Mouse (Mus musculus) kidney, embryonic 15.5 days (tissue): Measurements from ENCODE around the gene Rgs9bp. TPM values are rescaled to one million over a fixed set of nuclear protein-coding genes. Genes with fewer than 3 reads are reported as not detected.
A peak's percentile ranks its signal among the peaks of the same experiment; 100 is the strongest.

Source experiments
- ATAC-seq: fragments of 200-750 bp; cut with Nextera tagmentation; replicated peaks from 2 replicates; pipeline ENCODE4 v1.8.0; 2017; ENCODE audit warnings: moderate TSS enrichment; ENCODE audit not compliant: low FRiP score
- H3K27ac ChIP-seq: fragments of 300-500 bp; sonication (generic); 2 replicates; pipeline ENCODE4 v1.5.1; 2015; ENCODE audit warnings: mild to moderate bottlenecking, inconsistent platforms
- H3K27me3 ChIP-seq: fragments of 300-500 bp; sonication (generic); 2 replicates; pipeline ENCODE4 v1.6.1; 2015; ENCODE audit warnings: inconsistent platforms
- H3K36me3 ChIP-seq: fragments of 300-500 bp; sonication (generic); 2 replicates; pipeline ENCODE4 v1.6.1; 2015; ENCODE audit warnings: inconsistent platforms
- H3K4me1 ChIP-seq: fragments of 300-500 bp; sonication (generic); 2 replicates; pipeline ENCODE4 v1.6.1; 2015; ENCODE audit warnings: inconsistent platforms
- H3K4me2 ChIP-seq: fragments of 300-500 bp; sonication (generic); 2 replicates; pipeline ENCODE4 v1.6.1; 2015; ENCODE audit warnings: moderate library complexity, mild to moderate bottlenecking, inconsistent platforms
- H3K4me3 ChIP-seq: fragments of 300-500 bp; sonication (generic); replicated peaks from 2 replicates; pipeline ENCODE4 v1.5.1; 2015; ENCODE audit warnings: mild to moderate bottlenecking, inconsistent platforms
- H3K9ac ChIP-seq: fragments of 300-500 bp; sonication (generic); 2 replicates; pipeline ENCODE4 v1.6.1; 2015; ENCODE audit warnings: mild to moderate bottlenecking, inconsistent platforms
- H3K9me3 ChIP-seq: fragments of 300-500 bp; sonication (generic); replicated peaks from 2 replicates; pipeline ENCODE4 v1.6.1; 2016; ENCODE audit warnings: inconsistent platforms
- WGBS: fragments of 180-500 bp; shearing (Covaris S2); methylation state at CpG from one replicate; pipeline ENCODE4 v1.1.7; 2015; ENCODE audit warnings: mixed read lengths; 5-methylcytosine and 5-hydroxymethylcytosine counted together
- polyA plus RNA-seq: library from polyadenylated mRNA; unstranded; fragments of >200 nt; fragmentation: Nextera tagmentation; extraction: Ambion mirVana; gene quantifications from 2 replicates; pipeline ENCODE4 v1.2.1, GENCODE M21; 2015

The Rgs9bp gene
- 0.23 TPM in 2 replicates for polyA plus RNA-seq

- peaks cover 27% of the 10 kb centered on the region for H3K4me1 ChIP-seq
- WGBS: under 1% methylated on average over 45 of the region's 45 CpGs
- peak; percentile 87 for ATAC-seq
These were observed at the start of gene Rgs9bp for GRCm38 (mm10) chr7:35585191-35586054. TSS of gene Rgs9bp (minus strand) at chr7:35585582.

GRCm38 (mm10) chr7:35628496-35628895 lies 43.1 kb upstream of the Rgs9bp start:
- 77% methylated on average over 5 of the region's 5 CpGs for WGBS
- ATAC-seq: no peak
- H3K36me3 ChIP-seq: peaks cover 82% of the 10 kb centered on the region

More at GRCm38 (mm10) chr7:35585191-35586054, at the start of gene Rgs9bp:
- no peaks in the 10 kb centered on the region for H3K9me3 ChIP-seq
- H3K4me3 ChIP-seq: peak within 1 kb of the TSS; percentile 92
- peak within 1 kb of the TSS; percentile 92 for H3K4me2 ChIP-seq
- H3K27me3 ChIP-seq: peaks cover 46% of the 10 kb centered on the region
- H3K27ac ChIP-seq: peak within 1 kb of the TSS; percentile 90
- peak within 1 kb of the TSS; percentile 84 for H3K9ac ChIP-seq
- H3K36me3 ChIP-seq: no peaks in the 10 kb centered on the region

GRCm38 (mm10) chr7:35627371-35627770 lies 42.0 kb upstream of the Rgs9bp start:
- no peak overlapping the region for H3K4me3 ChIP-seq
- no peak overlapping the region for H3K4me2 ChIP-seq
- H3K4me1 ChIP-seq: no peaks in the 10 kb centered on the region
- H3K9ac ChIP-seq: no peak overlapping the region
- H3K9me3 ChIP-seq: no peaks in the 10 kb centered on the region
- H3K27ac ChIP-seq: no peak overlapping the region
- H3K36me3 ChIP-seq: peaks cover 84% of the 10 kb centered on the region
- H3K27me3 ChIP-seq: no peaks in the 10 kb centered on the region
- 84% methylated on average over 10 of the region's 10 CpGs for WGBS
- ATAC-seq: no peak

More at GRCm38 (mm10) chr7:35628496-35628895, 43.1 kb upstream of the Rgs9bp start:
- H3K4me2 ChIP-seq: no peak overlapping the region
- no peak overlapping the region for H3K4me3 ChIP-seq
- no peaks in the 10 kb centered on the region for H3K9me3 ChIP-seq
- H3K9ac ChIP-seq: no peak overlapping the region
- no peak overlapping the region for H3K27ac ChIP-seq
- H3K4me1 ChIP-seq: no peaks in the 10 kb centered on the region
- H3K27me3 ChIP-seq: no peaks in the 10 kb centered on the region

DNA sequence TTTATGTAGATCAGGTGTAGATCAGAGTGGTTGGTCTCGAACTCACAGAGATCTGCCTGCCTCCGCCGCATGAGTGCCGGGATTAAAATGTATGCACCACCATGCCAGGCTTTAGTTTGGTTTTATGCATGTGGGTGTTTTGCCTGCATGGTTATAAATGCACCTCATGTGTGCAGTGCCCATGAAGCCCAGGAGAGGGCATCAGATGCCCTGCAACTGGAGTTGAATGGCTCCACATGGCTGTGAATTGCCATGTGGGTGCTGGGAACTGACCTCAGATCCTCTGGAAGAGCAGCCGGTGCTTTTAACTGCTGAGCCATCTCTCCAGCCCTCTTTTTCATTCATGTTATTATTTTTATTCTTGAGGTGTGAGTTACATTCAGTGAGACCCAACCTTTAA lies 40.7 kb upstream of the Rgs9bp start:
- Histone ChIP-seq H3K4me3 (no peak overlapping the region), H3K27me3 (no peaks in the 10 kb centered on the region), H3K9me3 (no peaks in the 10 kb centered on the region), H3K4me2 (no peak overlapping the region), H3K9ac (no peak overlapping the region), H3K4me1 (no peaks in the 10 kb centered on the region), H3K36me3 (peaks cover 85% of the 10 kb centered on the region), H3K27ac (no peak overlapping the region)
- ATAC-seq: no peak
- WGBS: 98% methylated on average over 5 of the region's 5 CpGs

- H3K9ac ChIP-seq: no peak overlapping the region
- no peak overlapping the region for H3K4me2 ChIP-seq
- ATAC-seq: no peak
- no peaks in the 10 kb centered on the region for H3K4me1 ChIP-seq
- H3K9me3 ChIP-seq: no peaks in the 10 kb centered on the region
- H3K36me3 ChIP-seq: peaks cover 80% of the 10 kb centered on the region
- WGBS: 93% methylated on average over 10 of the region's 10 CpGs
- no peak overlapping the region for H3K4me3 ChIP-seq
- H3K27ac ChIP-seq: no peak overlapping the region
- no peaks in the 10 kb centered on the region for H3K27me3 ChIP-seq
These were observed 37.2 kb upstream of the Rgs9bp start for GRCm38 (mm10) chr7:35622626-35623025.

- Histone ChIP-seq H3K4me1 (no peaks in the 10 kb centered on the region), H3K9me3 (no peaks in the 10 kb centered on the region), H3K4me3 (no peak overlapping the region), H3K36me3 (peaks cover 78% of the 10 kb centered on the region), H3K9ac (no peak overlapping the region), H3K27ac (no peak overlapping the region), H3K4me2 (no peak overlapping the region), H3K27me3 (no peaks in the 10 kb centered on the region)
- WGBS: 70% methylated on average over 4 of the region's 4 CpGs
- no peak for ATAC-seq
These were observed 32.1 kb upstream of the Rgs9bp start for GRCm38 (mm10) chr7:35617513-35617912.

GRCm38 (mm10) chr7:35609245-35609644 lies 23.9 kb upstream of the Rgs9bp start:
- no peak overlapping the region for H3K9ac ChIP-seq
- no peaks in the 10 kb centered on the region for H3K27me3 ChIP-seq
- no peak overlapping the region for H3K4me2 ChIP-seq
- 90% methylated on average over 10 of the region's 10 CpGs for WGBS
- peaks cover 83% of the 10 kb centered on the region for H3K36me3 ChIP-seq
- no peak for ATAC-seq
- no peak overlapping the region for H3K4me3 ChIP-seq
- no peaks in the 10 kb centered on the region for H3K9me3 ChIP-seq
- no peaks in the 10 kb centered on the region for H3K4me1 ChIP-seq
- no peak overlapping the region for H3K27ac ChIP-seq

- no peak overlapping the region for H3K4me2 ChIP-seq
- 83% methylated on average over 10 of the region's 10 CpGs for WGBS
- no peaks in the 10 kb centered on the region for H3K4me1 ChIP-seq
- peaks cover 82% of the 10 kb centered on the region for H3K36me3 ChIP-seq
- ATAC-seq: no peak
- no peaks in the 10 kb centered on the region for H3K9me3 ChIP-seq
- H3K9ac ChIP-seq: no peak overlapping the region
- H3K27me3 ChIP-seq: no peaks in the 10 kb centered on the region
- H3K27ac ChIP-seq: no peak overlapping the region
- H3K4me3 ChIP-seq: no peak overlapping the region
These were observed 21.4 kb upstream of the Rgs9bp start for GRCm38 (mm10) chr7:35606816-35607215.

DNA sequence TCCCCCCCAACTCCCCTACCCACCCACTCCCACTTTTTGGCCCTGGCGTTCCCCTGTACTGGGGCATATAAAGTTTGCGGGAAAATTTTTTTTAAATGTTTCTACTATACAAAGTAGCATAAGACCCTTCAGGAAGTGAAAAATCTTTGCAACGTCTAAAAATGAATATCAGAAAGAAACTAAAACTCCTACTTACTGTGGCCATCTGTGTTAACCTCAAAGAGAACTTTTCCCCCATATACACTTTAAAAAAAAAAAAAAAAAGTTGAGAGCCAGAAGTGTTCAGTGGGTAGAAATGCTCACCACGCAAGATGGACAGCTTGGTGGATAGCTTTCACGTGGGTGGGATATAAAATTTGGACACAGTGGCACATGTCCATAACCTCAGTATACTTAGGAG lies 17.4 kb upstream of the Rgs9bp start:
- no peaks in the 10 kb centered on the region for H3K9me3 ChIP-seq
- 97% methylated on average over 5 of the region's 5 CpGs for WGBS
- peaks cover 58% of the 10 kb centered on the region for H3K36me3 ChIP-seq

GRCm38 (mm10) chr7:35601106-35601505 lies 15.7 kb upstream of the Rgs9bp start:
- no peak overlapping the region for H3K4me2 ChIP-seq
- 92% methylated on average over 6 of the region's 6 CpGs for WGBS
- no peak for ATAC-seq
- no peaks in the 10 kb centered on the region for H3K27me3 ChIP-seq
- no peak overlapping the region for H3K4me3 ChIP-seq
- H3K4me1 ChIP-seq: no peaks in the 10 kb centered on the region
- H3K36me3 ChIP-seq: peaks cover 52% of the 10 kb centered on the region
- H3K27ac ChIP-seq: no peak overlapping the region
- no peaks in the 10 kb centered on the region for H3K9me3 ChIP-seq
- H3K9ac ChIP-seq: no peak overlapping the region

More for the DNA sequence above, 17.4 kb upstream of the Rgs9bp start:
- H3K4me1 ChIP-seq: no peaks in the 10 kb centered on the region
- no peak overlapping the region for H3K4me2 ChIP-seq
- no peak overlapping the region for H3K27ac ChIP-seq
- ATAC-seq: no peak
- no peak overlapping the region for H3K4me3 ChIP-seq
- no peaks in the 10 kb centered on the region for H3K27me3 ChIP-seq
- H3K9ac ChIP-seq: no peak overlapping the region

DNA sequence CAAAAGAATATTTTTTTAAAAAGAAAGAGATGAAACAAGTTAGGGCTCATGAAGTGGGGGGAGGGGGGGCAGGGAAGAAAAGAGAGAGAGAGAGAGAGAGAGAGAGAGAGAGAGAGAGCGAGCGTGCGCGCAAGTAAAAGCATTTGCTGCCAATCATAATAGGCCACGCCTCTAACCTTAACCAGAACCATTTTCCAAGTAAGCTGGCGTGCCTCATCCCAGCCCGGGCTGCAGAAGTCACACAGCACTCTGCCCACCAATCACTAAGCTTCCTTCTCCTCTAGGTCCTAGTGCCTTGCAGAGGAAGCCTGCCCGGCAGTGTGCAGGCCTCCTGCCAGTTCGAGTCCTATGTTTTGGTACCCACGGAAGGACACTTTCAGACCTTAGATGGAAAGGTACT lies 14.6 kb upstream of the Rgs9bp start:
- ATAC-seq: no peak
- 95% methylated on average over 10 of the region's 10 CpGs for WGBS
- no peak overlapping the region for H3K4me2 ChIP-seq

DNA sequence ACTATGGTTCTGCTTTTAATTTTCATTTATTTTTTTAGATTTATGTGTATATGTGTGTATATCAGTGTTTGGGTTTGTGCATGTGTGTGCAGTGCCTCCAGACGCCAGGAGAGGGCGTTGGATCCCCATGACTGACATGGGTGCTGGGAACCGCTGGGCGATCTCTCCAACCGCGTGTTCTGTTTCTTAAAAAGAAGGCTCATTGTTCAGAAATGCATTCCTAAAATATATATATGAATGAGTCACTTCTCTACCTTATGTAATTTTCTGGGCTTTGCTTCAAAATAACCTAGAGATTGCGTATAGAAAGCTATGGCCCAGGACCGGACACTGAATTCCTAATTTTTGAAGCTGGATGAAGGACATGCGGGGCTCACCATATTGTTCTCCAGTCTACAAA lies 14.1 kb upstream of the Rgs9bp start:
- Histone ChIP-seq H3K27ac (no peak overlapping the region), H3K9ac (no peak overlapping the region), H3K27me3 (no peaks in the 10 kb centered on the region), H3K9me3 (no peaks in the 10 kb centered on the region), H3K4me1 (no peaks in the 10 kb centered on the region), H3K36me3 (peaks cover 58% of the 10 kb centered on the region), H3K4me2 (no peak overlapping the region), H3K4me3 (no peak overlapping the region)
- ATAC-seq: no peak
- 92% methylated on average over 9 of the region's 9 CpGs for WGBS

More for the DNA sequence above, 14.6 kb upstream of the Rgs9bp start:
- Histone ChIP-seq H3K9me3 (no peaks in the 10 kb centered on the region), H3K27ac (no peak overlapping the region), H3K4me3 (no peak overlapping the region), H3K9ac (no peak overlapping the region), H3K4me1 (no peaks in the 10 kb centered on the region), H3K27me3 (no peaks in the 10 kb centered on the region), H3K36me3 (peaks cover 58% of the 10 kb centered on the region)
